Mouse (Mus musculus) Patski (cell line): Measurements from ENCODE around the gene Hapln4. TPM values are rescaled to one million over a fixed set of nuclear protein-coding genes. Genes with fewer than 3 reads are reported as not detected.
A peak's percentile ranks its signal among the peaks of the same experiment; 100 is the strongest.
"Not testable (repeated sequence)": the region's sequence is repeated elsewhere in the genome, so short reads cannot be mapped to it uniquely, and the experiment has no call there.

Experiments used
- ATAC-seq: fragments of 100-300 bp; one replicate; pipeline ENCODE4 v1.8.0; 2021
- CTCF ChIA-PET: fragments of 350-600 bp; sonication (Branson Sonifier 250); formaldehyde crosslinking; loops from one replicate; lab custom pipeline; 2022; ENCODE audit warnings: inconsistent platforms; lab: Charles Lee
- POLR2A ChIA-PET: fragments of 350-600 bp; sonication (Branson Sonifier 250); formaldehyde crosslinking; loops from one replicate; lab custom pipeline; 2022; ENCODE audit warnings: antibody characterized with exemption, inconsistent platforms; lab: Charles Lee
- DNase-seq: peaks from one replicate; pipeline ENCODE4 v3.0.0-alpha.2; 2011; ENCODE audit warnings: low read depth, low spot score
- H3K27me3 ChIP-seq: fragments of 371-371 bp; one replicate; pipeline ENCODE4 v1.5.1; 2021
- CTCF ChIP-seq: fragments of 100-300 bp; IDR thresholded peaks from one replicate; pipeline ENCODE4 v1.5.1; 2021
- in situ Hi-C: fragments of 300-500 bp; cut with MboI; formaldehyde crosslinking; loops from 3 replicates; pipeline ENCODE4 v1.11.1; 2018; ENCODE audit warnings: low pct_unique_long_range_greater_than_20kb, mixed read lengths
- polyA plus RNA-seq: library from polyadenylated mRNA; unstranded; gene quantifications from one replicate; pipeline ENCODE4 v1.2.3, GENCODE M21; 2021

The Hapln4 gene
- 7.3 TPM for polyA plus RNA-seq

DNA sequence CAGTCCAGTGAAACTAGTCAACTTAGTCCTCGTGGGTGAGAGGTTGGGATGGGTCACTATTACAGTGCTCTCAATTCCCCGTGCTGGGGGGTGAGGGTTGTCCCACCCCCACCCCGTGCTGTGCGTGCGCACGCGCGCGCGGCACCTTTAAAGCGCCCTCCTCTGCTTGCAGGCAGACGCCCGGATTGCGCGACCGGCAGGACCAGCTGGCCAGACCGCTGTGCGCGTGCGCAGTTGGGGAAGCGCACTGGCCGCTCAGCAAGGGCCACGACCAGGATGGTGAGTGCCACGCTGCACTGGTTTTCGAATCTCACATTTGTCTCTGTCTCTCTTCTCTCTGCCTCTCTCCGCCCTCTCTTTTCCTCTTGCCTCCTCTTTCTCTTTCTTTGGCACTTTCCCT lies at the start of gene Hapln4:
TSS of gene Hapln4 (plus strand) at position 173 of the 400 bp plus-strand sequence.
- in situ Hi-C loops = no loop called here
- no peak for ATAC-seq
- H3K27me3 ChIP-seq = peaks cover 8% of the 10 kb centered on the region
- CTCF ChIA-PET = no interaction called here
- POLR2A ChIA-PET = interaction anchor here (0.7 to 1.4 kb wide), 3 partner anchors 11 to 13 kb away, joined by 3 to 4 read pairs (median 3); partner anchors contain the start of gene Tm6sf2
- no peak for DNase-seq
- TF ChIP-seq CTCF = no peak

DNA sequence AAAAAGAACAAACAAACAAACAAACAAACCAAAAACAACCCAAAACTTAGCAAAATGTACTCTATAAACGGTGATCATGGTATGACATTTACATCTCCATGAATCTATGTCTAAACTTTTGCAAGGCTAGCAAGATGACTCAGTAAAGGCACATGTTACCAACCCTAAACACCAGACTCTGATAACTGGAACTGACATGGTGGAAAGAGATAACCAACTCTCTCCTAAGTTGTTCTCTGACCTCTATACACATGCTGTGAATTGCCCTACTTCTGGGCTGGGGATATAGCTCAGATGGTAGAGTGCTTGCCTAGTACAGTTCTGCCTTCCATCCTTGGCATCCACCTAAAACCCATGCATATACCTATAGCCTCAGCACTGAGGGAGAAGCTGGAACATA lies 45.3 kb upstream of the Hapln4 start:
- no peak for ATAC-seq
- ChIA-PET CTCF (no interaction called here), POLR2A (interaction anchor here (0.5 kb wide), 1 partner anchor 738 kb away, joined by 3 read pairs; the partner anchor contains the start of gene Pik3r2)
- no peak for DNase-seq
- TF ChIP-seq CTCF = no peak
- in situ Hi-C loops = no loop called here
- no peaks in the 10 kb centered on the region for H3K27me3 ChIP-seq

- TF ChIP-seq CTCF = no peak
- DNase-seq (no peak), ATAC-seq (no peak)
- no peaks in the 10 kb centered on the region for H3K27me3 ChIP-seq
- POLR2A ChIA-PET = interaction anchor here (0.6 to 1.4 kb wide), 3 partner anchors 8 to 126 kb away, joined by 3 to 5 read pairs (median 4); no protein-coding TSS in a partner anchor
- CTCF ChIA-PET = interaction anchor here (0.8 kb wide), 1 partner anchor 127 kb away, joined by 3 read pairs; no protein-coding TSS in a partner anchor
- in situ Hi-C loops = no loop called here
Observed at GRCm38 (mm10) chr8:70041885-70042546, 41.2 kb upstream of the Hapln4 start.

- ChIA-PET CTCF (no interaction called here), POLR2A (interaction anchor here (0.6 to 1.4 kb wide), 3 partner anchors 8 to 126 kb away, joined by 3 to 5 read pairs (median 4); no protein-coding TSS in a partner anchor)
- in situ Hi-C loops = no loop called here
- no peaks in the 10 kb centered on the region for H3K27me3 ChIP-seq
- peak; percentile 89 for DNase-seq
- TF ChIP-seq CTCF = no peak
- ATAC-seq = peak; percentile 85
Observed at GRCm38 (mm10) chr8:70042583-70043455, 40.4 kb upstream of the Hapln4 start, which contains the start of the genes Mau2 and Sugp1. Gene Mau2, minus strand, starts transcription at chr8:70042734. Gene Sugp1, plus strand, starts transcription at chr8:70042813.

DNA sequence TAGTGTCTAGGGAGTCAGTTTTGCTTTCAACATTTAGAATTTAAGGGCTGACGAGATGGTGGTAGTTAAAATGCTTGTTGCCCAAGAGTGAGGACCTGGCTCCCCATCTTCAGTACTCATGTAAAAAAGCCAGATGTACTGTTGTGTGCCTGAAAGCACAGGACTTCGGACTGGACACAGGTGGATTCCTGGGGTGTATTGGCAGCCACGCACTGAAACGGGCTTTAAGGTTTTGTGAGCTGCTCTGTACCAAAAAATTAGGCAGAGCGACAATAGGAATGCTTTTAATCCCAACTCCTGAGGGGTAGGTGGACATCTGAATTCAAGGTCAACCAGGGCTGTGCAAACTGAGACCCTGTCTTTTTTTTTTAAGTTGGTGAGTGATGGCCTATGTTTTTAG lies 39.3 kb upstream of the Hapln4 start:
- no peaks in the 10 kb centered on the region for H3K27me3 ChIP-seq
- no peak for TF ChIP-seq CTCF
- in situ Hi-C loops = no loop called here
- ATAC-seq (no peak), DNase-seq (no peak)
- ChIA-PET CTCF (no interaction called here), POLR2A (no interaction called here)

DNA sequence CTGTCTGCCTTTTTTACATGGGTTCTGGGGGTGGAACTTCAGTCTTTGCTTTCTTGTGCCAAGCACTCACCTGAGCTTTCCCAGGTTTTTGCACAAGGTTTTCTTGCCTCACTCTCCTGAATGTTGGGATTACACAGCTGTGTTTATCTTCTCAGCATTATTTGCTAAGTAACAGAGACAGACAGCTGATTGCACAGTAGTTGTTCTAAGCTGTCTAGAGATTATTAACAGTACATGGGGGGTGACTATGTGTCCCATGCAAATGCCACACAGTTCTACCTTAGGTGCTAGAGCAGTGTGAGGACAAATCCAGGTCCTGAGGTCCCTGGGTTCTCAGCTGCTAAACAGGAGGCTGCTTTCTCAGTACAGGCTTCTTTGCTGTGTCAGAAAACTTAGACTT lies 33.6 kb upstream of the Hapln4 start:
- no peak for TF ChIP-seq CTCF
- CTCF ChIA-PET = interaction anchor here (0.8 kb wide), 1 partner anchor 9 kb away, joined by 3 read pairs; no protein-coding TSS in a partner anchor
- DNase-seq (no peak), ATAC-seq (no peak)
- in situ Hi-C loops = no loop called here
- H3K27me3 ChIP-seq = no peaks in the 10 kb centered on the region
- POLR2A ChIA-PET = no interaction called here

DNA sequence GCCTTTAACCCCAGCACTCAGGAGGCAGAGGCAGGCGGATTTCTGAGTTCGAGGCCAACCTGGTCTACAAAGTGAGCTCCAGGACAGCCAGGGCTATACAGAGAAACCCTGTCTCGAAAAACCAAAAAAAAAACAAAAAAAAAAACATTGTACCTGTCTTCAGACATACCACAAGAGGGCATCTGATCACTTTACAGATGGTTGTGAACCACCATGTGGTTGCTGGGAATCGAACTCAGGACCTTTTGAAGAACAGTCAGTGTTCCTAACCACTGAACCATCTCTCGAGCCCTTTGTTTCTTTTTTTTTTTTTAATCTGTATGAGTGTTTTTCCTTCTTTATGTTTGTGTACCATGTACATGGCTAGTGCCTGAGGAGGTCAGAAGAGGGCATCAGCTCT lies 32.8 kb upstream of the Hapln4 start:
- in situ Hi-C loops, ATAC-seq, DNase-seq, H3K27me3 ChIP-seq, CTCF ChIA-PET: not testable (repeated sequence)
- POLR2A ChIA-PET = interaction anchor here (0.6 to 0.7 kb wide), 3 partner anchors 8 to 177 kb away, joined by 3 to 4 read pairs (median 3); no protein-coding TSS in a partner anchor

DNA sequence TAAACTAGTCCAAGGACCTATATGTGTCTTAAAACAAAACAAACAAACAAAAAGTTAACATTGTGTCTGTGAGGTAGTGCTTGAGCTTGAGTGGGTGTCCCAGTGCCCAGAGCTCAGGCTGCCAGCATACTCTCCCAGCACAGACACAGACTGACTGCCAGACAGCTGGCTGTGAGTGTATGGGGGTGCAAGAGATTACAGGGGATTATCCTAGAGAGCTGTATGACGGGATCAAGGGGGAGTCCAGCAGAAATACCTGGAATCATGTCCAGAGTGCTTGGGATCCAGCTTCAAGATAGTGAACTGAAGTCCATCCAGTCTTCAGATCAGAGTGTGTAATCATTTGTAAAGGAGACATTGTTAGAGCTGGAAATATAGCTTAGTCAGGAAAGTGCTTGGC lies 25.5 kb upstream of the Hapln4 start:
- CTCF ChIA-PET = no interaction called here
- in situ Hi-C loops = no loop called here
- DNase-seq = no peak
- no peaks in the 10 kb centered on the region for H3K27me3 ChIP-seq
- POLR2A ChIA-PET = no interaction called here
- TF ChIP-seq CTCF = no peak
- no peak for ATAC-seq

GRCm38 (mm10) chr8:70071836-70072440 lies 11.3 kb upstream of the Hapln4 start:
- ATAC-seq = no peak
- CTCF ChIA-PET = interaction anchor here (1.1 kb wide), 1 partner anchor 13 kb away, joined by 3 read pairs; no protein-coding TSS in a partner anchor
- TF ChIP-seq CTCF = no peak
- in situ Hi-C loops = no loop called here
- POLR2A ChIA-PET = no interaction called here
- DNase-seq = no peak
- H3K27me3 ChIP-seq = no peaks in the 10 kb centered on the region

GRCm38 (mm10) chr8:70072441-70073069 lies 10.7 kb upstream of the Hapln4 start, which contains the start of gene Tm6sf2:
Gene Tm6sf2, plus strand, starts transcription at chr8:70072924.
- no peak for TF ChIP-seq CTCF
- no peaks in the 10 kb centered on the region for H3K27me3 ChIP-seq
- in situ Hi-C loops = no loop called here
- DNase-seq (no peak), ATAC-seq (no peak)
- ChIA-PET CTCF (no interaction called here), POLR2A (interaction anchor here (0.5 kb wide), 1 partner anchor 11 kb away, joined by 3 read pairs; the partner anchor contains the start of gene Hapln4)
